Mouse (Mus musculus): ENCODE data around the gene Pex11b.
"Not testable (repeated sequence)": the region's sequence is repeated elsewhere in the genome, so short reads cannot be mapped to it uniquely, and the experiment has no call there.

The Pex11b gene

GRCm38 (mm10) chr3:96675171-96675570, 40.0 kb downstream of the Pex11b start:
- no peak for DNase-seq (ENCODE audit: low read depth, low spot score)

DNA sequence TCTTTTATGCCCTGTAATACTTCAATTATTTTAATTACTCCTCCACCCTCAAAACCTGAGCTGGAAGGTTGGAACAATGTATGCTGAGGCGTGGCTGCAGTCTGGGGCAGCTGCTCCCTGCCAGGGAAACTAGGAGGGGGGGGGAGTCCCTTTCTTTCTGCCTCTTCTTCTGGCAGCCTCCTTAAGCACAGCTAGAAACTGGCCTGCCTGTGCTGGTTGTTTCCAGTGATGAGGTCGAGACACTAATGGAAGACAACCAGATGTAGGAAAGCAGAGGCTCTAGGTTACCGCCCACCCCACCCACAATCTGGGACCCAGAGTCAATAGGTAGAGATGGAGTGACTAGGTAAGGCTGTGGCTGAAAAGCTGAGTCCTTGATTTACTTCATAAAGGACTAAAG, 40.5 kb downstream of the Pex11b start:
- DNase-seq (ENCODE audit: low read depth, low spot score) = no peak

- DNase-seq (ENCODE audit: low read depth, low spot score) = no peak
These were observed 43.3 kb downstream of the Pex11b start for GRCm38 (mm10) chr3:96678456-96678855.

- DNase-seq (ENCODE audit: low read depth, low spot score) = no peak
These were observed 44.0 kb downstream of the Pex11b start for GRCm38 (mm10) chr3:96679159-96679674.

- no peak for DNase-seq (ENCODE audit: low read depth, low spot score)
These were observed 45.2 kb downstream of the Pex11b start for GRCm38 (mm10) chr3:96680269-96680956.

DNA sequence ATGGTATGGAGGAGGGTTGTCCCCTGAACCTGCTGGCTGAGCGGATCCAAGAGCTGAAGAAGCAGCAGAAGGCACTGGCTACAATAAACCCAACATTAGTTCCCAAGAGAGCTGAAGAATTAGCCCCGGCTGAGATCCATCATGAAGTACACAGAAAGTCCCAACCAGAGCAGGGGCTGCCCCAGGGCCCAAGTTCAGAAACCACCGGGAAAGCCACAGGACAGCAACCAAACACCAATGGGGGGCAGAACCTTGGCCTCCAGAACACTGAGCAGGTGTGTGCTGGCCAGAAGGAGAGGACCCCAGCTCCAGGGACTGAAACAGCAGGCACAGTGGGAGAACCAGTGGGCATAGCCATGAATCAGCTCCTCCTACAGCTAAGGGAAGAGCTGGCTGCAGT, 48.3 kb downstream of the Pex11b start:
- no peak for DNase-seq (ENCODE audit: low read depth, low spot score)

- no peak for DNase-seq (ENCODE audit: low read depth, low spot score)
These were observed 49.1 kb downstream of the Pex11b start for GRCm38 (mm10) chr3:96684151-96684821.

DNA sequence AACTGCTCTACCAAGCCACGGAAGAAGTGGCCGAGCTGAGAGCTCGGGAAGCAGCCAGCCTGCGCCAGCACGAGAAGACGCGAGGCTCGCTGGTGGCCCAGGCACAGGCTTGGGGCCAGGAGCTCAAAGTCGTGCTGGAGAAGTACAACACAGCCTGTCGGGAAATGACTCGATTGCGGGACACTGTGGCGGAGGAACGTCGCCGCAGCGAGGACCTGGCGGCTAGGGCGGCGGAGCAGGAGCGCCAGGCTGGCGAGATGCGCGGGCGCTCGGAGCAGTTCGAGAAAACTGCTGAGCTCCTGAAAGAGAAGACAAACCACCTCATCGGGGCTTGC, 49.6 kb downstream of the Pex11b start:
- no peak for DNase-seq (ENCODE audit: low read depth, low spot score)

GRCm38 (mm10) chr3:96686057-96686456, 50.9 kb downstream of the Pex11b start:
- DNase-seq (ENCODE audit: low read depth, low spot score) = not testable (repeated sequence)

DNA sequence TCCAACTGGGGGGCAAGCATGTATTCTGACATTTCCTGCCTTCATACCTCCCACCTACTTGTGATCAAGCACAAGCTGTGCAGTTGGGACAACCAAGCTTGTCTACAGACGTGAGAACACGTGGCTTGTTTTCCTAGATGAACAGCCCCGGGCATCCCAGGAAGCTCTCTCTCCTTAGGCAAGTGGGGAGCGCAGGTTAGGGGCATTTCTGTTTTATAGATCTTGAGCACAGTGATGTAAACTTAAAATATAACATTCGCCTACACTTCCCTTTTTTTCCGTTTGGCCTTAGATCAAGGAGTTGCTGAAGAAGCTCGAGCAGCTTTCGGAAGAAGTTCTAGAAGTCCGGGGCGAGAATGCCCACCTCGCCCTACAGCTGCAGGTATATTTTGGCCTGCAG, 53.7 kb downstream of the Pex11b start:
- no peak for DNase-seq (ENCODE audit: low read depth, low spot score)

DNA sequence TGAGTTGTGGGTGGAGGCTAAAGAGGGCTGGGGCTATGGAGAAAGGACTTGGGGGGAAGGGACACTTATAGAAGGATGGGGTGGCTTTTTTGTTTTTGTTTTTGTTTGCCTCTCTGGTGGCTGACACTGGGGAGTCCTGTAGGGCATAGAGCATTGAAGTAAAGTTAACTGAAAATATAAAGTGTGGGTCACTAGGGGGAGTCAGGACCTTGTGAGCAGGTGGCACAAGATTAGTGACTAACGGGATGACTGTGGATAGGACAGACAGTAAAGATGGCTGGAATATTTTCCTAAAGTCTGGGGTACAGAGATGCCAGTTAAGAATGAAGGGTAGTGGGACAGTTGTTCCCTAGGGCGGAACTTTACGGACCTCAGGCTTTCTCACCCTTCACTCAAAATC, 55.1 kb downstream of the Pex11b start:
- no peak for DNase-seq (ENCODE audit: low read depth, low spot score)

DNA sequence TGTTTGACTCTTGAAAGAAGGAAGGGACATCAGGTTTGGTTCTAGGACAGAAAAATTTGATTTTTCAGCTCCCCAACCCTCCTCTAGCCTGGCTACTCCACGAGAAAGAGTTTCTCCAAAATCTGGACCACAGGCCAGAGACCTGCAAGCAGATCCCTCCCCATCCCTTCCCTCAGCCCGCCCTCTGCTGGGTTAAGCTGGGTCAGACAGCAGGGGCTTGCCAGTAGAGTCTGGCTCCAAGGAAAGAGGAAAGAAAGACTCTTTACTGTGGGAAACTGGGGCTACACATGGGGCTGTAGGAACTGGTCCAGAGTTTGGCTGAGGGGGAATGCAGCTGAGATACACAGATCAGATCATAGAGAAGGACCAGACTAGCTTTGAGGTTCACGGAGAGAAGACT, 57.3 kb downstream of the Pex11b start:
- DNase-seq (ENCODE audit: low read depth, low spot score) = peak; percentile 43

DNA sequence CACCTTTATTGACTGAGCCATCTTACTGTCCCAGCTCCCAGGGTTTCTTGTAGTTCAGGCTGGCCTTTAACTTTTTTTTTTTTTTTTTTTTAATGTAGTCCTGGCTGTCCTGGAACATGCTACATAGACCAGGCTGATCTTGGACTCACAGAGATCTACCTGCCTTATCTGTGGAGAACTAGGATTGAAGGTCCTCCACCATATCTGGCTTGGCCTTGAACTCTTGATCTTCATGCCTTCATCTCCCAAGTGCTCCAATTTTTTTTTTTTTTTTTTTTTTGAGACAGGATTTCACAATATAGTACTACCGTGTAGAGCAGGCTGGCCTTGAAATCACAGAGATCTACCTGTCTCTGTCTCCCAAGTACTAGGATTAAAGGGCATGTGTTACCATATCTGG, 58.4 kb downstream of the Pex11b start:
- DNase-seq (ENCODE audit: low read depth, low spot score) = no peak
